Mouse (Mus musculus) intestine, embryonic 14.5 days (tissue): ENCODE measurements at regions not wholly inside any gene's neighbourhood (a gene's known extent, or its start where the extent isn't known, plus 50 kb on each side); places are given as distances from the start of the nearest gene placed in this dataset.
"Not testable (repeated sequence)": the region's sequence is repeated elsewhere in the genome, so short reads cannot be mapped to it uniquely, and the experiment has no call there.

Experiments
- ATAC-seq: fragments of 200-750 bp; cut with Nextera tagmentation; replicated peaks from 2 replicates; pipeline ENCODE4 v1.8.0; 2017; ENCODE audit warnings: low read depth, moderate number of reproducible peaks, moderate TSS enrichment, moderate library complexity; ENCODE audit not compliant: low FRiP score, low TSS enrichment
- DNase-seq: peaks from one replicate; pipeline ENCODE4 v3.0.0-alpha.2; 2018; ENCODE audit warnings: low spot score
- H3K27ac ChIP-seq: fragments of 300-500 bp; sonication (generic); 2 replicates; pipeline ENCODE4 v1.5.1; 2014; ENCODE audit warnings: low read depth, mild to moderate bottlenecking, control low read depth
- H3K27me3 ChIP-seq: fragments of 300-500 bp; sonication (generic); replicated peaks from 2 replicates; pipeline ENCODE4 v1.6.1; 2014; ENCODE audit warnings: low read length, control low read depth; ENCODE audit not compliant: control insufficient read depth, insufficient read depth
- H3K36me3 ChIP-seq: fragments of 300-500 bp; sonication (generic); 2 replicates; pipeline ENCODE4 v1.6.1; 2014; ENCODE audit warnings: low read length, control low read depth; ENCODE audit not compliant: control insufficient read depth, insufficient read depth
- H3K4me1 ChIP-seq: fragments of 300-500 bp; sonication (generic); replicated peaks from 2 replicates; pipeline ENCODE4 v1.6.1; 2014; ENCODE audit warnings: low read length, control low read depth, mixed read lengths; ENCODE audit not compliant: control insufficient read depth, insufficient read depth
- H3K4me2 ChIP-seq: fragments of 300-500 bp; sonication (generic); 2 replicates; pipeline ENCODE4 v1.6.1; 2014; ENCODE audit warnings: low read length
- H3K4me3 ChIP-seq: fragments of 300-500 bp; sonication (generic); 2 replicates; pipeline ENCODE4 v1.5.1; 2014; ENCODE audit warnings: low read depth, low read length, control low read depth, mixed read lengths
- H3K9ac ChIP-seq: fragments of 300-500 bp; sonication (generic); 2 replicates; pipeline ENCODE4 v1.6.1; 2014; ENCODE audit warnings: mild to moderate bottlenecking, low read length
- H3K9me3 ChIP-seq: fragments of 300-500 bp; sonication (generic); 2 replicates; pipeline ENCODE4 v1.6.1; 2016; ENCODE audit warnings: low read length, control low read depth; ENCODE audit not compliant: control insufficient read depth
- WGBS: fragments of 180-500 bp; shearing (Covaris S2); extraction: QIAGEN DNeasy Blood & Tissue Kit; methylation state at CpG from one replicate; pipeline ENCODE4 v1.1.7; 2014; 5-methylcytosine and 5-hydroxymethylcytosine counted together

DNA sequence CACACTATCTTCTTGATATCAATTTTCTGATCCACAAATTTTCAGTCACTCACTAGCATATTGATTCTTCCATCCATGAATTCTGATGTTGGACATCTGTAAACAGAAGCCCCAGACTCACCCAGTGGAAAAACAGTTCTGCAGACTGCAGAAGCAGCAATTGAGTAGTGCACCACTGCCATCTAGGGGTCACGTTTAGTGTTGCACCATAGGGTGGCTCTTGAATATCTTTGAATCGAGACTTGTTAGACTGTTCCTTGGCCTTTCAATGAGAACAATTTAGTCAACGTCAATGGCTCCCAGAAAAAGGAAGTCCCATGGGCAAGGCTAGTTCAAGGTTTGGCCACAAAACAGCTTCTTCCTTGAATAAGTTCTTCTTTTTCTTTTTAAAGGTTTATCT lies 828.1 kb downstream of the Gm10330 start:
- not testable (repeated sequence) for H3K4me1 ChIP-seq, H3K9me3 ChIP-seq, H3K27me3 ChIP-seq, ATAC-seq, H3K36me3 ChIP-seq, H3K27ac ChIP-seq, H3K4me3 ChIP-seq, DNase-seq, H3K4me2 ChIP-seq, H3K9ac ChIP-seq
- WGBS: 56% methylated on average over 3 of the region's 3 CpGs

DNA sequence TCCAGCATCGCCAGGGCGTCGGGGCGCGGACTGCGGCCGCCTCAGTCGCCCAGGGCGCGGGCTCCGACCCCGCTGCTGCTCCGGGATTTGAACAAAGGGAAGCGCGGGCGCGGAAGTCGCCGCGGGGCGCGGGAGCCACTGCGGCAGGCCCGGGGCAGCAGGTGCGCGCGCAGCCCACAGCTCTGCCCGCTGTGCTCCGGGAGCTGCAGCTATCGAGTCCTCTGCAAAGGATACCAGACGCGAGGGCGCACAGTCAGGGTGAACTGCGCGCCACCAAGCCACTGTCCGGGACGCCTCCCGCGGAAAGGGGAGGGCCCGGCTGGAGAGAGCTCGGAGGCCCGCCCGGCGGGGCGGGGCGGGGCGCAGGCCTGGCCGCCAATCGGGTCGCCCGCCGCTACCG lies 873.9 kb downstream of the Gm10330 start:
- not testable (repeated sequence) for H3K9me3 ChIP-seq, H3K4me1 ChIP-seq, H3K27me3 ChIP-seq, H3K36me3 ChIP-seq
- WGBS: 0% methylated on average over 50 of the region's 53 CpGs
- H3K9ac ChIP-seq: peak overlapping the region; percentile 56
- peak; percentile 92 for ATAC-seq
- DNase-seq: peak; percentile 78
- peak overlapping the region; percentile 46 for H3K4me3 ChIP-seq
- peak overlapping the region; percentile 51 for H3K4me2 ChIP-seq
- H3K27ac ChIP-seq: peak overlapping the region; percentile 62; the same call in 1 of the 2 replicates
